Mouse (Mus musculus) c-Kit-negative CD71-positive TER-119-positive erythroid progenitor cells, embryonic 14.5 days (primary cell): ENCODE results near the gene Babam2.
"Not testable (repeated sequence)": the region's sequence is repeated elsewhere in the genome, so short reads cannot be mapped to it uniquely, and the experiment has no call there.

Source experiments
- DNase-seq: peaks from one replicate; pipeline ENCODE4 v3.0.0-alpha.2; 2013; ENCODE audit warnings: low read depth, low spot score

The Babam2 gene

GRCm38 (mm10) chr5:31781624-31782023 lies 84.1 kb downstream of the Babam2 start:
- DNase-seq = no peak

- DNase-seq = no peak
These were observed 89.7 kb downstream of the Babam2 start for GRCm38 (mm10) chr5:31787201-31787600.

DNA sequence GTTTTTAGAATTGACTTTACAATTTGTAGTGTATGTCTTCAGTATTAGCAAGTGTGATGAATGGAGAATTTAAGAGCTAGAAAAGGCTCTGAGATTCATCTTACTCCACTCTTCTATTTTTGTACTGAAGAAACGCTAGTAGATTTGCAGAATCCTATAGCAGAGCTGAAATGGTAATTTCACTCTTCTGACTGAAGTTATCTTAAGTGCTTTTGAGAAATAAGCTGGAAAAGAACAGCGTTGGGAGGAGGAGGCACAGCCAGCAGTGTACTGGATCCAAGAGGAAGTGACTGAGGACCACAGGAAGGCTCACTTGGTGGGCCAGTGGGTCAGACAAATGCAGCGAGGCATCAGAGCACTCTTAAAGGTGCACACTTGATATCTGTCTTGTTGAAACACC lies 90.1 kb downstream of the Babam2 start:
- no peak for DNase-seq

DNA sequence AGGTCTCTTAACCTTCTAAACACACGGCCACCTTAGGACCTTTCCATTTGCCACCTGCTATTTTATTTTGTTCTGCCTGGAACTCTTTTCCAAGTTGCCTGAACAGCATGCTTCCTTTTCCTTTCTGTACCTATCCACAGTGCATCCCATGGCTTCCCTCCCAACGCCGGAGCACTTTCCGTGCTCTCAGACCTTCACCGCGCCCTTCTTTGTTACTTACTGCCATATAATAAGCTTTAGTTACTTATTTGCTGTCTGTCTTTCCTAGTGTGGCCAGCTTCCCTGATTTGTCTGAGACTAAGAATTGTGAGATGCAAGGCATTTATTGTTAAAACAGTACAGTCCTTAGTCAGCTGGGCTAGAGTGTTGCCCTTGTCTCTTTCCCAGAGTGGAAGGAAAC lies 94.9 kb downstream of the Babam2 start:
- no peak for DNase-seq

GRCm38 (mm10) chr5:31792863-31793262 lies 95.4 kb downstream of the Babam2 start:
- no peak for DNase-seq

DNA sequence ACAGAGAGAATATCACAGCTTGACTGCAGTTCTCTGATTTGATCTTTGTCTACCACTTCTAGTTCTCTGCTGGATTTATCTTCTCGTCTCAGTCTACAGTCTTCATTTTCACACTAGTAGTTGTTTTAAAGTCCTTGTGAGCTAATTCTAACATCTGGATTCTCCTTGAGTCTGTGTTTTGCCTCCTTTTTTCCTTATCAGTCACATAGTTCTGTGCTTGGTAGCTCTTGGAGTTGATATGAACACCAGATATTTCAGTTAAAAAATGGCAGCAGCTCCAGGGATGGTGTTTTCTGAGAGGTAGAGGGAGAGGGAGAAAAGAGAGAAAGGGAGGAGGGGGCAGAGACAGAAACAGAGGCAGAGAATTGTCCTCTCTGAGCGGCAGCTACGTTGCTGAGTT lies 97.9 kb downstream of the Babam2 start:
- no peak for DNase-seq

DNA sequence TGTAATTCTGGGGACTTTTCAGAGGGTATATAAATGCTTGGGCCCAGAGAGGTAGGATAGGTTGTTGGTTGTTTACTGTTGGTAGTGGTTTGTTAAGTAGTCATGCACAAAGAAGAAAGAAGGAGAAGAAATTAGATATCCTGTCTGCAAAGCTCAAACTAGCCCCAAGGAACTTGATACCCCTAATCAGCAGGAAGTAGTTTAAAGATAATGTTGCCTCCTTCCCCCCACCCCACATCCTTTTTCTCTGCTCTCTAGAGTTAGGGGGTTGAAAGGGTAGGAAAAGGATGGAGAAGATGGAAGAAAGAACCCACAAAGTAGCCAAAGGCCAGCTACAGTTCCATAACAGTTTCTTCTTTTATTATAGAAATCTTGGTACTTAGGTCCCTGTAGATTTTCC lies 99.5 kb downstream of the Babam2 start:
- DNase-seq = no peak

DNA sequence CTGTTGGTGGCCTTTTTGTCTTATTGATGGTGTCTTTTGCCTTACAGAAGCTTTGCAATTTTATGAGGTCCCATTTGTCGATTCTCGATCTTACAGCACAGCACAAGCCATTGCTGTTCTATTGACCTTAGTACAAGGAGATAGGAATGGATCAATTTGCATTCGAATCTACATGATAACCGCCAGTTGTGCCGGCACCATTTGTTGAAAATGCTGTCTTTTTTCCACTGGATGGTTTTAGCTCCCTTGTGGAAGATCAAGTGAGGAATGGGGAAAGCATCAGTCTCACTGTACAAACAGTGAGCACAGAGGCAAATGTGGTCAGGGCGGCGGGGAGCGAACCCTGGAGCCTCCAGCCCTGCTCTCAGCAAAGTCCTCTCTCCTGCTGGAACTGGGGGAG lies 106.7 kb downstream of the Babam2 start:
- DNase-seq = not testable (repeated sequence)

GRCm38 (mm10) chr5:31804751-31805150 lies 107.3 kb downstream of the Babam2 start:
- DNase-seq = no peak

- DNase-seq = no peak
These were observed 109.8 kb downstream of the Babam2 start for GRCm38 (mm10) chr5:31807312-31807711.

GRCm38 (mm10) chr5:31808271-31808670 lies 110.8 kb downstream of the Babam2 start:
- no peak for DNase-seq

DNA sequence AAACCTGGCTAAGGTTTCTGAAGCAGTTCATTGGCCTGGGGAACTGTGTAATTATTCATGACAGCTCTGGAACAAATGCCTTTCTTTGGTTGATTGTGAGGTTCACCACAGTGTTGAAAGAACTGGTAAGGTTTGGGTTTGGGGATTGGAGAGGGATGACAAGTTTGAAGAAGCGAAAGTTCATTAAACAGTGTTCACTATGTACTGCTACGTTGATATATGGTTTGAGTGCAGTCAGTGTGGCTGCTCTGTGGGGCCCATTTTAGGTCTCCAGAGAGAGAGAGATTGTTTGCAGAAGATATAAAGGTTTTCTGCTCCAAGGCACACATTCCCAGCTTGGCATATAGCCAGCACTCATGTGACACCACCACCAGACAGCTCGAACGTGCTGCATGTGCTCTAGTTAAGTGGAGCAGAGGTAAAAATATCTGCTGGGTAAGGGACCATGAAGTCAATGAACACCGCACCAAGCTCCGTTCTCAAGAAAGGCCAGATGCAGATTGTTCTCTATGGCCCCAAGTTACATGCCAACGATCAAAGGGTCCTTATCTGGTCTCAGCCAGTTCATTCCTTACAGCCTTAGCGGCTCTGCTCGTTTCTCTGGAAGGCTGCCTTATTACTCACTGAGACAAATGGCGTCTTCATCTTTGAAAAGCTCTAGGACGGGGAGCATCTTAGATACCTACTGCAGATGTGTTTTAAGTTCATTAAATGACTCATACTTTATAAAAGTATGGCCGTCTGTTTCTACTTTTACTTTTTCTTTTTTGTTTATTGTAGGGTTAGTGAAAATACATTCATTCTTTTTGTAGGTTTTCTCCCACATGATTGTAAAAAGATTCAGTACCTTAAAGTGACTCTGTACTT lies 113.5 kb downstream of the Babam2 start:
- DNase-seq = no peak

DNA sequence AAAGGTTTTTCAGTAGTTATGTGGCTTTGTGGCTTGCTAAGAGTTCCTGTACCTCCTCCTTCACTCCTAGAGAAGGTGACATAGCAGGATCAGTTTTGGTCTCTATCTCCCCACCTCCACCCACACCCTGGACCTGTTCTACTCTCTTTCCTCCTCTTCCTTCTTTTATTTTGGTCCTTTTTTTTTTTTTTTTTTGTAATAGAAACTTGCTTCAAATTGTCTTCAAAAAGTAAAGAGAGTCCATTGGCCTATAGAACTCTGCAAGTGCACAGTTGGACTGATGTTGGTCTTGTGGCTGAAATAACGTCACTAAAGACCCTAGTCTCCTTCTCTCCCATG lies 114.1 kb downstream of the Babam2 start:
- DNase-seq = no peak

DNA sequence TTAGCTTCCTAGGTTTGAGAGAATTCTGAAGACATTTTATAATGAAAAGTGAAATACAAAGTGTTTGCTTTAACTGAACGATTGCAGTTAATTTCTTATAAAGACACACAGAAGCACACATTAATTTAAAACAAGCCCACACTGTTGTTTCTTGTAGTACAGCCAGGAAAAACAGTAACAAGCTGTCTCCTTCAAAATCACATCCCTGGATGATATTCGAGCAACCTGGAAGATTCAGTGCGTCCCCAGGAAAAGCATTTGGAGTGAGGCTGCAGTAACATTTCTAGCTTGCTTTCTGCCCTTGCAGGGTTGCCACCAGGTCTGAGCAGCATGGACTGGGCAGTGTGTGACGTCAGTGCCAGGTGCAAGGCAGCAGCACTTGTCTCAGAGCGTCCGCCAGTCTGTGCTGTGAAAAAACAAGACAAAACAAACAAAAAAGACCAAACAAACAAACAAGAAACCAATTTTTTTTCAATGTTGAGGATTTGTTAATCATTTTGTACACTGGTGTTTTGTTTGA lies 115.7 kb downstream of the Babam2 start:
- no peak for DNase-seq

- DNase-seq = no peak
These were observed 116.6 kb downstream of the Babam2 start for GRCm38 (mm10) chr5:31814068-31814467.

DNA sequence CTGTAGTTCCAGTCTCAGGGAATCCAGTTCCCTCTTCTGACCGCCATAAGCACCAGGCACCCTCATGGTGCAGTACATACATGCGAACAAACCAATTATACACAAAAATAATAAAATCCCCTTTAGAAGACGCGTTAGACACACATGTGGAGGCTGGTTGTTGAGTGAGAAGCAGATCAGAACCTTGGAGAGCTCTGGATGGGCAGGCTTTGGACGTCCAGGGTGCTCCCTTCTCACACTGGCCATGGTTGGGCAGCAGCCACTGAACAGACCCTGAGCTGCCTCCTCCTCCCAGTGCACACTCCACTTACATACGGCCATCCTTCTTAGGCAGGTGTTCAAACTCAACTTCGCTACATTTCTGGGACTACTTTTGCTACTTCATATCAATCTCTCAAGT lies 117.6 kb downstream of the Babam2 start:
- no peak for DNase-seq

GRCm38 (mm10) chr5:31816082-31816481 lies 118.6 kb downstream of the Babam2 start:
- no peak for DNase-seq

DNA sequence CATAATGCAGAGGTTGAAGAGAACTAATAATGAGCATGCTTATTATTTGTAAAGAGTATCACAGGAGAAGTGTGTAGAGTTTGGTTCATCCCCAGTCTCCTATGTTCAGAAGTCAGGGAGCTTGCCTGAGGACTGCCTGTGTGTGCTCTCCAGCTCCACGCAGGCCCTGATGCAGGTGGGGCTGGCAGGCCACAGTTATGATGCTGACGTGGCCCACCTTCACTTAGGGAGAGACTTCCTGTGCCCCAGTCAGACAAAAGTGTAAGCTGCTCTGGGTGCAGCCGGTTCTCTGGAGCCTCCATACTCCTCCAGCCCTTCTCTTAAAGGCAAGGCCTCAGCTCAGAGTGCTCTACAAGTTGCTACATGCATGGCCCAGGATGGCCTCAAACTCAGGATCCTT lies 123.3 kb downstream of the Babam2 start:
- DNase-seq = no peak

DNA sequence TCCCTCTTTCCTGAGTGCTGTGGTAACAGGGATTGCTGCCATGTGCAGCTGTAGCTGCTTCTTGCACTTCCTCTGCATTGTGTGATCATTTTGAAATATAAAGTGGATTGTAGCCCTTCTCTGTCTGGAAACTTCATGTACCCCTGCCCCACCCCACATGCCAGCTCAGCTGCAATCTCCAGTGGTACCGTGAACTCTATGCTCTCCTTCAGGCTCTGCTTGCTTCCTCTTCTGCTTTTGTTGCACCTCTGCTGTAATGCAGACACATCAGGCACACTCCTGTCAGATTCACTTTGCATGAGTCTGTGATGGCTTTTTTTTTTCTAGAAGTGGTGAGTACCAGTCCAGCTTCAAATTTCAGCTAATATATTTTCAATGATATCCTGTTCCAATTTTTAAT lies 123.7 kb downstream of the Babam2 start:
- DNase-seq = no peak

GRCm38 (mm10) chr5:31823673-31824072 lies 126.2 kb downstream of the Babam2 start:
- no peak for DNase-seq

DNA sequence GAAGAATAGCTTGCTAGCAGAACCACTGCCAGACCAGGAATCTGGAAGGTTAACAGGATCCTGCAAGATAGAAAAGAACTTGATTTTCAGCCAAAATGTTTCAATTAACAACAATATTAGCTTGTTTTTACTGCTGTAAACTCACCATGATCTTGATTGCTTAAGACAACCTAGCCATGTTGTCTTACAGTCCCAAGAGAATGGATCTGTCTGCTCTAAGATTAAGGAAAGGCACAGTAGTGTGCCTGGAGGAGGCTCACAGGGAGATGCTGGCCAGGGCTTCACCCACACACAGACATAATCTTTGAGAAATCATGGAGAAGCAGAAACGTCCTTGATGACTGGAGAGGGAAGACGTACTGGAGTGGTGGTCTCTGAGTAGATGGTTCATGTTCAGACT lies 126.6 kb downstream of the Babam2 start:
- no peak for DNase-seq

GRCm38 (mm10) chr5:31827304-31827703 lies 129.8 kb downstream of the Babam2 start:
- DNase-seq = no peak

DNA sequence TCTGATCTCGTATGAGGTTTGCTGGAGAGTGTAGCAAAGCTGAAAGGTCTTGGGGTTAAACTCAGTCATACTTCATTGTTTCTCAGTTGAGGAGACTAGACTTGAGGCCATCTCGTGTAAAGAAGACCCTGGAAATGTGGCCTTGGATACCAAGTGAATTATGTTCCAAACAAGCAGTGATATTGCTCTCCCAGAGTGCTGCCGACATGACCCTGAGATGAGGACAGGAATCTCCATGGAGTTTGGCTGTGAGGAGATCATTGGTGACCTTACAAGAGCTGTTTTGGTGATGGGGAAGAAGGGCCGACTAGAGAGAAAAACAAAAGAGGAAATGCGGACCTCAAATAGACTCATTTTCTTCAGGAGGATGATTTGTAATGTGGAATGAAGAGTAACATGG lies 130.4 kb downstream of the Babam2 start:
- DNase-seq = no peak

- DNase-seq = no peak
These were observed 131.3 kb downstream of the Babam2 start for GRCm38 (mm10) chr5:31828747-31829146.
